Mouse (Mus musculus) heart, adult 8-10 months (tissue): ENCODE data around the gene Adgrl2. TPM values are rescaled to one million over a fixed set of nuclear protein-coding genes. Genes with fewer than 3 reads are reported as not detected.

Experiments
- DNase-seq: peaks from one replicate; pipeline ENCODE4 v3.0.0; 2022; ENCODE audit warnings: low spot score
- total RNA-seq, 4 experiments: library from RNA; stranded (reverse); gene quantifications; 2 replicates each; pipeline ENCODE4 v1.2.4; 2022

Adgrl2 gene
- total RNA-seq, 4 experiments from 2014 or later: 49.7 to 58.2 (median 51.3) TPM

DNA sequence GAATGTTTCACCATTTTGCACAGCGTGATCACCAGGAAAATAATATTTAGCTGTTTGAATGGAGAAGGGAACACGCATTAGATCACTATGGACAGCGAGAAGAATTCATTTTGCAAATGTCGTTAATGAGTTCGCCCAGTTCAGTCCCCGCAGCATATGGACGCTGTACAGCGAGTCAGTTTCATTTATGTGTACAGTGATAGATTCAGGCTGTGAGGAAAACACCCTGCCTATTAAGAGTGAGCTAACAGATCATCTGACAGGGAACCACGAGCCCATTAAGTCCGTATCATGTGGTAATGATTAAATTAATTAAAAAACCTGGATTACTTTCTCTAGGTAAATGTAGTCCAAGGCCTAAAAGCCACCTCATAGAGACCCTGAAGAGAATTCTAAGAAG is 161.8 kb downstream of the Adgrl2 start:
- no peak for DNase-seq

DNA sequence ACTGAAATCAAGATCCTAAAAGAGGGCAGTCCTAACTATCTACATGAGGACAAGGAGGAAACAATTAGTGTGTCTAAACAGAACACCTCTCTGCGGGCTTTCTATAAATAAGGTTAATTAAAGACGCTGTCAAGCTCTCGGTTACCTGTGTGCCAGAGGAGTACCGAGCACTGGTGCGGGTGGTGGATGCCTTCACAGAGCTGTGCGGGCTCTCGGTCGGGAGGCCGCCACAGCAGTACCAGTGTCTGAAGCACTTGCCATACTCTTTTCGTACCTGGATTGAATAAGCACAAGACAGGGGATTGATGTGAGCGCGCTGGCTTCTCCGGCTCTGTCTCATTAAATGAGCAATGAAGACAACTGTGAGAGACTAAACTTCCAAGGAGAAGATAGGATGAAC is 166.8 kb downstream of the Adgrl2 start:
- DNase-seq: no peak

DNA sequence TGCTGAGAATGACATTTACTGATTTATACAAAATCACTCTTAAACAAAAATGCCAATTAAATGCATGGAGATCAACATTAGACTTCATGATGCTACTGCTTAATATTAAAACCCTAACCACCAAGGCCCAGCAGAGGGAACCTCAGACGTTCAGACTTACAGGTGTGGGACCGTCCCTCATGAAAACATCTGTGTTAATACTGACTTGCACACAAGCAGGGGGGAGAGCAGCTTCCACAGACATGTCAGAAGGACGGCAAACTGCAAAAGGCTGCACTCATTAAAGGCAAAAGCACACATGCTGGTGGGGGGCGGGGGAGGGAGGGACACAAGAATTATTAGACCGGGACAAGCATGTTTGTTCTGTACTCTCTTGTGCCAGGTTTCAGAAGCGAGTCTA is 168.7 kb downstream of the Adgrl2 start:
- DNase-seq: no peak

DNA sequence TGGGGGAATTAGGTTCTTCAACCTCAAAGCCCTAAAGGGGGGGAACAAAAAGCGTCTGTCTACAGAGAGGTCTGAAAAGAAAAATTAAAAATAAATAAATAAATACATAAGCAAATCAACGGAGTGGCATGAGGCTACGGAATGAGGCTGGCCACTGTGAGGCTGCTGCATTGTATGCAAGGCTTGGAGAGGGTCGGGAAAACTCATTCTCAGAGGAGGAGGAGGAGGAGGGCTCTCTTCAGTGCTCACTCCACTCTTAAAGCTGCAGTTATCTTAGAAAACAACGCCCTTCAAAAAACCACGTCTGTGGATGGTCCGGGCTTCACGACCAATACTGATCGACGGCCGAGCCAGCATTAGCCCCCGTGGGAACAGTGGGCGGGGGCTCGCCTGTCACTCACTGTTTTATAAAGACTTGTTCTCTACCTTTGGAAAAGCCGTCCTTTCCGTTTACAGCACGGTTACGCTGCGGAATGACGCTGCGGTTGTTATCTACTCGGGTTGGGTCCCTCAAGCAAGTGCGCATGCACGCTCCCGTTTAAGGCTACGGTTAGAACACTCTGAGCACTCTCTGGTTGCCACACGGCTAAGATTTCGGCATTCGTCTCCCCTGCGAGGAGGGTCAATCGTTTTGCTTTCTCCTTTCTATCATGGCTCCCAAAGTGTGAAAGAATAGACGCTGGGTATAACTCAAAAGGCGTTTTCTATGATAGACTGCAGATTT is 170.9 kb downstream of the Adgrl2 start:
- DNase-seq: no peak

DNA sequence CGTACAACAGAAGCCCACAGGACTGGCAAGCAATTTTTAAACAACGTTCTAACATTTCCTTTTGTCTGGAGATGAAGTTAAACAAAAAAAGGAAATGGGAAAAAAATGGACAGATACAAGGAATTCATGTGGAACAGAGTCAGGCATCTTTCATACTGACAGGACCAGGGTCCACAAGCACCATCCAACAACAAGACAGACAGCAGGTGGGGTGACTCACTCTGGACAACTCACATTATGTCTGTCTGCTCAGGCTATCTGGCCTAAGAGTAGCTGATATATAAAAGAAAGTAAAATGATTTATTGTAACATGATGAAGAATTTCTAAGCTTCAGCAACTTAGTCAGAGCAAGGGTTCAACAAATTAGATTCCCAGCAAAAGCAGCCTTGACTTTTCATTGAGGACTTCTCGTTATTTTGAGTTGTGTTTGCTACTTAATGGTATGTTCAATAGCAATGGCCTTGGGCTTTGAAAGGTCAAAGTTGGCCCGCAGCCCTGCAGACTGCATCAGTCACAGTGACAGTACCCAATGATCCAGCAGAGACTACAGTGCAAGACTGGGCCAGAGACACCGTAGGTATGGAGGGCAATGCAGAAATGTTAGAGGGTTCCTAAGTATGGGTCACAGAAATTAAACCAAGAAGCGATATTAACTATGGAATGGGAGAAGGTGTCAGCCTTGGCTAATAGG is 171.8 kb downstream of the Adgrl2 start:
- no peak for DNase-seq

DNA sequence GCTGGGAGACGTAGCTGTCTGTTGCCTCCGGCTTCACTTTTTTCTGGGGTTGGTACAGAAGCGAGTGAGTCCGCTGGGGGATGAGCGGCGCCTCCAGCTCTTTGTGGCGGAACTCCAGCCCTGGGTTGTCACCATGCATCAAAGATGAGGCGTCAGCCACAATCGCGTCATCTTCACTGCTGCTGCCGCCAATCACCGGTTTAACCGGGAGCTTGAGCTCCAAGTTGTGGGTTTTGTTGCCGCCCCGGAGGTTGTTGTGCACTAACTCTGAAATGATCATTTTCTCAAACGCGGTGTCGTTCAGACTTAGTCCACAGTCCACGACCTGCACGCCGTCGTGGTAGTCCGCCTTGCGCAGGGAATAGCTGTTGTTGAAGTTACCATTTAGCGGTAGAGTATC is 172.9 kb downstream of the Adgrl2 start:
- DNase-seq: no peak

DNA sequence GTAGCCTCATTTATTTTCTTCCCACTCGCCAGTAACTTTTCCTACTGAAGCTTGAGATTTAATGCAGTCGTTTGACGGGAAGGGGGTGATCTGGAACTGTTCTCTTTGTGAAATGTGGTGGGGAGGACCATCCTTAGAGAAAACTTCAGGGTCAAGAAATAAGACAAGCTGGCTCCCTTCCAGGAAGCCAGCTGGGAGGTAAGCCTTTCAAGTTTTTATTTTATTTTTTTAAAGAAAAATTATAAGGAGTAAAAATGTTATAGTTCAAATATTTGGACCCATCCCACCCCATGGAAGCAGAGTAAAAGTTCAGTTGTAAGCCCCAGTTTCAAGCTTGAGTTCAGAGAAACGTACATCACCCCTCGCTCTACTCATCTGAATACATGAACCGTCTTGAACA is 177.2 kb downstream of the Adgrl2 start:
- DNase-seq: no peak

DNA sequence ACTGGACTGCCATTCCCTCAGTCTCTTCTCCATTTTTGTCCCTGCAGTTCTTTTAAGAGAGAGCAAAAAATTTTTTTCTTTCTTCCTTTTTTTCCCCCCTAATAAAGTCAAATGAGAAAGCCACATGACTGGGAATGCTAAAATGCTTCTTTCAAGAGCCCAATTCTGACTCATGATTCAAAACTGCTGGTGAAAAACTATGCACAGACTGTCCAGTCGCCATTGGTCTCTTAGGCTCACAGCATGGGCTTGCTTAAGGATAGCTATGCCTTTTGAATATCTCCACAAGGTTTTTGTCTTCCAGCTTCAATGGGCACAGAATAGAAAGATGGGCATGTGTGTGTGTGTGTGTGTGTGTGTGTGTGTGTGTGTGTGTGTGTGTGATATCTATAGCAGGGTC is 178.3 kb downstream of the Adgrl2 start:
- no peak for DNase-seq

DNA sequence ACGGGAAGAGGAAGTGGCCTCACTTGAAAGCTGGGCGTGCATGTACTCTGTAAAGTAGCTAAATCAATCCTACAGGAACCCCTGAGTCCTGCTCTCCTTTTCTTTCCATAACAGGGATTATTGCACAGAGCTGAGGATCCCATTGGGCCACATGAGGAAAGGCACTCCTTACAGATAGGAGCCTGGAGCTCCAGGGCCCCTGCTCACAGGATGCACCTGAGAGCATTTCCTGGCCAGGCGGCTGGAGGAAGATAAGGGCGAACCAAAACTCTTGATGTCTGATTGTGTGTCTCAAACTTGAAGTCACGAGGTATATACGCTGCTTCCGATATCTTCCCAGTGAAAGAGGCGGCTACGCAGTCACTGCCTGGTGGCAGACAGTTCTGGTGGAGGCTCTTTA is 183.4 kb downstream of the Adgrl2 start:
- peak; percentile 3 for DNase-seq

DNA sequence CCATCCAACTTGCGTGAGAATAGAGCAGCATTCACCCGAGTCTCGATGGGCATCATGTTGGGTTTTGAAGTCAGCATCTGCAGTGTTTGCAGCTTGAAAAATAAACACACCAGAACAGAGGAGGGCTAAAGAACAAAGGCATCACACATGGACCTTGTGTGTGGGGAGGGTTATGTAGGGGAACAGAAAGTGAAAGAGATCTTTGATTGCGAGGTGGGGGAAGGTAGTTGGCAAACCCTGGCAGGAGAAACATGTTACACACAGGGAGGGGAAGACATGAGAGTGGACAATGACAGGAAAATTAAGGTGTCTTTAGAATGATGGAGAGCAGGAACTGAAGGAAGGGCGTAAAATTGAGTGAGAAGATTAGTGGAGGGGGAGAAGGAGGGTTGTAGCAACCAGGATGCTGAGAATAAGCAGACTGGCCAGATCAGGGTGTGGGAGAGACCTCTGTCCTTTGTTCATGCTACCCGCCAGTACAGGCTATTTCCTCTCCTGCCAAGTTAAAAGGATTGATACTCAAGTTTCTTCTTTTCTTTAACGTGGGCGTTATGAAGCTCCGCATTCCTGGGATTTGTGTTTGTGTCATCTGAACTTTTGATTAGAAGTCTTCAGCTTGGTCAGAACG is 197.0 kb downstream of the Adgrl2 start:
- DNase-seq: no peak

DNA sequence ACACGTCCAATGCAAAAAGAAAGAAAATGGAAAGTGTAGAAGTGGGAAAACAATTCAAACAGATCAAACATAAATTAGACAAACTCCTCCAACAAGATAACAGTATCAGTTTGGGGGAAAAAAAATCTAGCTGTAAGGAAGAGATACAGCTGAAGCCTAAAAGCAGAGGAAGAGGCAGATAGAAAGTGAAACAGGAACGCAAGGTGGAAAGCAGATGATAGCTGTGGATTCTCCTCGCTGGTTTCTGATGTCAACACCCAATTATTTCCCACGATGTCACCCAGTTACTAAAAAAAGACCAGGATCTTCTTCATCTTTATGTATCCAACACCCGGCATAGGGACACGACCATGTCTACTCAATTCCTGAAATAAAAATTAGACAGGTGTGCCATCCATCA is 220.0 kb downstream of the Adgrl2 start:
- no peak for DNase-seq
